Mouse (Mus musculus) CH12F3 (cell line): ENCODE measurements around the gene Hhat.

Source experiments
- in situ Hi-C: fragments of 300-500 bp; cut with MboI; formaldehyde crosslinking; loops from 2 replicates; pipeline ENCODE4 v1.14.3; 2020; ENCODE audit warnings: low sequenced_read_pairs

Hhat gene

GRCm38 (mm10) chr1:192512821-192513220 is 258.2 kb downstream of the Hhat start:
- in situ Hi-C loops = no loop called here

GRCm38 (mm10) chr1:192503651-192504050 is 267.4 kb downstream of the Hhat start:
- in situ Hi-C loops = no loop called here

- in situ Hi-C loops = no loop called here
Observed at GRCm38 (mm10) chr1:192502835-192503234, 268.2 kb downstream of the Hhat start.

GRCm38 (mm10) chr1:192502016-192502415 is 269.0 kb downstream of the Hhat start:
- in situ Hi-C loops = no loop called here

- in situ Hi-C loops = no loop called here
Observed at GRCm38 (mm10) chr1:192497505-192497904, 273.5 kb downstream of the Hhat start.

GRCm38 (mm10) chr1:192489908-192490825 is 280.9 kb downstream of the Hhat start:
- in situ Hi-C loops = no loop called here

GRCm38 (mm10) chr1:192487571-192487970 is 283.5 kb downstream of the Hhat start:
- in situ Hi-C loops = no loop called here

- in situ Hi-C loops = no loop called here
Observed at GRCm38 (mm10) chr1:192485030-192485429, 286.0 kb downstream of the Hhat start.

GRCm38 (mm10) chr1:192481446-192481845 is 289.6 kb downstream of the Hhat start:
- in situ Hi-C loops = no loop called here

GRCm38 (mm10) chr1:192480072-192480784 is 290.8 kb downstream of the Hhat start:
- in situ Hi-C loops = no loop called here

- in situ Hi-C loops = no loop called here
Observed at GRCm38 (mm10) chr1:192478176-192478575, 292.8 kb downstream of the Hhat start.

- in situ Hi-C loops = no loop called here
Observed at GRCm38 (mm10) chr1:192477556-192477955, 293.5 kb downstream of the Hhat start.

GRCm38 (mm10) chr1:192476704-192477103 is 294.3 kb downstream of the Hhat start:
- in situ Hi-C loops = no loop called here

- in situ Hi-C loops = no loop called here
Observed at GRCm38 (mm10) chr1:192473134-192473533, 297.9 kb downstream of the Hhat start.

GRCm38 (mm10) chr1:192472366-192472765 is 298.7 kb downstream of the Hhat start:
- in situ Hi-C loops = no loop called here

GRCm38 (mm10) chr1:192463732-192464131 is 307.3 kb downstream of the Hhat start:
- in situ Hi-C loops = no loop called here

GRCm38 (mm10) chr1:192457526-192458206 is 313.4 kb downstream of the Hhat start:
- in situ Hi-C loops = no loop called here

- in situ Hi-C loops = no loop called here
Observed at GRCm38 (mm10) chr1:192457037-192457436, 314.0 kb downstream of the Hhat start.

- in situ Hi-C loops = no loop called here
Observed at GRCm38 (mm10) chr1:192454981-192455380, 316.0 kb downstream of the Hhat start.

GRCm38 (mm10) chr1:192454501-192454900 is 316.5 kb downstream of the Hhat start:
- in situ Hi-C loops = no loop called here

- in situ Hi-C loops = no loop called here
Observed at GRCm38 (mm10) chr1:192451722-192452121, 319.3 kb downstream of the Hhat start.
